Mouse (Mus musculus) 416B (cell line): Measurements from ENCODE around the gene Ube4a.
A peak's percentile ranks its signal among the peaks of the same experiment; 100 is the strongest.

Experiments used
- DNase-seq: peaks from one replicate; pipeline ENCODE4 v3.0.0; 2011; ENCODE audit warnings: low read depth

Gene Ube4a

DNA sequence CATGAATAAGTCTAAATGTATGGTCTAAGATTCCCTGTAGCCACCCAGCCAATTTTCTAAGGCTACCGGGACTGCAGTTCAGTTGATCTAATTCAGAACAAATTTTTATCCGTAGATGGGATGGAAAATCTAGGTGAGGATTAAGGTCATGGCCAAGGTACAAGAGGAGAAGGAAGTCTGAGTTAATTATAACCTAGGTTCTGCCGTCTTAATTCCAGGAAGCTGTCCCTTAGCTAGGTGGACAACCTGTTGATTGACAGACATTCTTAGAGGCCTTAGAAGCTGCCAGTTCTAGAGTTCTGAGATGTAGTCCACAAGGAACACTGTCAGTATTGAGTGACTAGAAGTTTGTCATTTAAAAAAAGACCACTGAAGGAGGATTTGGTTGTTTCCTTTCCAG lies 65.7 kb downstream of the Ube4a start:
- DNase-seq = no peak

DNA sequence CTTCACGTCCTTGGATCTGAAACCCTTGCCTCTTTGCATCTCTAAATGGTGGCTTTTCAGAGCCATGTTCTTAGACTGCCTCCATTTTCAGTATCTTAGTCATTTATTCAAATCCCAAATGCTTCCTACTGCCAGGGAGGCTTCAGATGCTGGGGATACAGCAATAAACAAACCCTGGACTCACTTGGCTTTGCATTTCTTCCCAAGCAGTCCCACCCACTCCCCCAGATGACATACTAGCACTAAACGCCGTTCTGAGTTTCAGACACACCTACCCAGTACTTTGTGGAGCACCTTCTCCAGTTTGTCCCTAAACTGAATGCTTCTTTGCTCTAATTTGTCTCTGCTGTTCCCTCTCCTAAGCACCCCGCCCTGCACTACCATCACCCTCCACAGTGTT lies 68.4 kb downstream of the Ube4a start:
- DNase-seq = no peak

DNA sequence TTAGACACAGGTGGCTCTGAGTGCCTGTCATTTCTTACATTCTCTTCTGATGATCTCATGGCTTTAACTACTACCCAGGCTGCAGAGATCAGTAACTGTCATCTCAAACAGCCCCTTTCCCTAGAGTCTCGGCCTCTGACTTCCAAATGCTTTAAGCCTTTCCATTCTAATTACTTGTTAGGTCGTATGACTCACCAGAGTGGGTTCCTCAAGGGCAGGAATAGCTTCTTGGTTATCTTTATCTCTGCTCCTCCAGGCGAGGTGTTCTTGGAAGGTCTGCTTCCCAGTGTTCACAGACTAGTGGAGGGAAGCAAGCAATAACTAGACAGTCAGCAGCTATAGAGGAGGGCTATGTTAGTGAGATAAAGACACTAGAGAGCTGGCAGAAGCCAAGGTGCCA lies 72.7 kb downstream of the Ube4a start:
- peak; percentile 30 for DNase-seq

GRCm38 (mm10) chr9:44891210-44891609 lies 74.2 kb downstream of the Ube4a start:
- no peak for DNase-seq

GRCm38 (mm10) chr9:44890122-44890521 lies 75.3 kb downstream of the Ube4a start:
- DNase-seq = no peak

DNA sequence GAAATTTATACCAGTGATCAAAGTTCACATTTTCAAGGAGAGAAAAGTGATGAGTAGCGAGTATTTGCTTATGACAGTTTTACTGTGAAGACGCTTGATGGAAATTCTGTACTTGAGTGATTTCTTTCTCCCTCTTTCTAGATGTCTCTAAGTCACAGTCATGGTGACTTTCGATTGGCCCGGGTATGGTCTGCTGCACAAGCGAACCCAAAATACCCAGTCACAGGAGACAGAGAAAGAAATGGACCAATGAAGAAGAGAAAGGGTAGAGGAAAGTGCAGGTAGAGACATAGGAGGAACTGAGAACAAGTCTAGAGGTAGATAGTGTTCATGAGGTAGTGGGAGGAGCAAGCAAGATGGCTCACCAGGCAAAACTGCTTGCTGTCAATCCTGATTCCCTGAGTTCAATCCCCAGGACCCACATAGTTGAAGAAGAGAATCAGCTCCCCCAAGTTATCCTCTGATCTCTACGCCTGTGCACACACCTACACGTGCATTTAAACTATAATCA lies 77.2 kb downstream of the Ube4a start:
- no peak for DNase-seq

DNA sequence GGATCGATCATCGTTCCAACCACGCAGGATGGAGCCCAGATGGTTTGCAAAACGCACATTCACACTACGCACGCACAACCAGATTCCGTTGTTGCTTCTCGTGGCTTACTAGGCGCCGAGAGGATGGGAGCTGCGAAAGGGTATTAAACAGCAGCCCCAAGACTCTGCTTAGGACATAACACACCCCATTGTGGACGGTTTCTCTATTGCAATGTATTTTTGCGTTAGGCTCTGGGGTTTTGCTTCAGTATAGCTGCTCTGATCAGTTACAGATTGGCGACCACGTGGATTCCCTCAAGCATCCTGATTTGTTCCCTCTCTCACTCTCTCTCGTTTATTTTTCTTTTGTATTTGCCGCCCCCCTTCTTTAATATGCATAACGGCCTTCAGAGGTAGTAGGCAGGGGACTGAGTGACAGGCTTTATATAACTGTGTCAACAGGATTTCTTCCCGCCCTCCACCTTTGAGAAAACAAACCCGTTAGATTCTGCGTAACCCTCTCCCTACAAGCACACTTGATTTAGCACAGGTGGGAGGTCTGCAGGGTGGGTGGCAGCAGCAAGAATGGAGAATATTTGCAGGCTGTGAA lies 82.3 kb downstream of the Ube4a start:
- DNase-seq = peak; percentile 79

DNA sequence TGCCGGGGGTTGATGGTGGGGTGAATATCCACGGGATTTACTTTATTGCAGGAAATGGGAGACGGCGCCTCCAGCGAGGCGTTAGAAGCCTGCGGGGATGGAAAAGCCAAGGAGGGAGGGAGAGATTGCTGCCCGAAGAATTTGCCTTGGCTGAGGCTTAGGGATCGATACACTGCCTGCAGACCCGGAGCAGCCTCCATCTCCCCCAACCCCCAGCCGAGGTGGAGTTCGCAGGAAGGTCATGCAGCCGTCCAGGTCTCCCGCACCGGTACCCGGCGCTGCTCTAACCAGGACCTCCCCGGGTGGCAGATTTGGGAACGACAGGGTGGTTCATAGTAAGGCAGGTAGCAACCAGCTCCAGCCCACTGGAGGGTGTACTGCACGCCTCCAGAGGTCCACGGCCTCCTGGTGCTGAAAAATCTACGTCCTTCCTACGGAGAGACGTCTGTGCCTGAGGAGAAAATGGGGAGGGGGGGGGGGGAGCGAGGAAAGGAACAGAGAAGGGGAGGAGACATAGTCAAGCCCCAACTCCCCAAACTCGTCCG lies 82.9 kb downstream of the Ube4a start:
- peak; percentile 78 for DNase-seq

GRCm38 (mm10) chr9:44881941-44882435 lies 83.4 kb downstream of the Ube4a start:
- DNase-seq = peak; percentile 87

DNA sequence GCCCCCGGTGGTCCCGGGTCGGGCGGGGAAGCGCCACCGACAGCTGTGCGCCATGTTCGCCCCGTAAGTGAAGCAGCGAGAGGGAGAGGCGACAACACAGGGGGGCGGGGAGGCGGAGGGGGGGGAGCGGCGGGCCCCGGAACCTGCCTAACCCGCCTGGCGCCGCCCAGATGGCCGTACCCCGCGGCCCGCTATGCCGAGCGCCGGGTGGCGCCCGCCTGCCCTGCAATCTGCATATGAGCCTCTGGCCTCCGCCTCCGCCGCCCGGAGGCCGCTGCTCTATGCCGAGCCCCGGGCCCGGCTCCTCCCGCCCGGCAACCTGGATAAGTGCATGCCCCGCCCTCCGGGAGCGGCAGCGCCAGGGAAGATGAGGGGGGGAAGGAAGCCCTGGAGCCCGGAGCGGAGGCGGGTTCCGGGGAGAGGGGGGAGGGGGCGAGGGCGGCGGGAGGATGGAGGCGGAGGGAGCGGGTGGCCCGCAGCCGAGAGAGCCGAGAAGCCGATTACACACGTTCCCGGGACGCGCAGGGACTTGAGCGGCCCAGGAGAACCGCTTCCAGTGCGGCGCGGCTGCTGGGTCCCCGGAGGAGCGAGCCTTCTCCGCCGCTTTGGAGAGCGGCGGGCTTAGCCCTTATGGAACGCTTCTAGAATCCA lies 84.1 kb downstream of the Ube4a start, which contains the start of gene Kmt2a:
Kmt2a (minus strand) TSS at position 76 of the 651 bp plus-strand sequence.
- DNase-seq = peak; percentile 96

GRCm38 (mm10) chr9:44880309-44881081 lies 84.9 kb downstream of the Ube4a start:
- DNase-seq = no peak

- peak; percentile 45 for DNase-seq
These were observed 85.6 kb downstream of the Ube4a start for GRCm38 (mm10) chr9:44879694-44880271.

DNA sequence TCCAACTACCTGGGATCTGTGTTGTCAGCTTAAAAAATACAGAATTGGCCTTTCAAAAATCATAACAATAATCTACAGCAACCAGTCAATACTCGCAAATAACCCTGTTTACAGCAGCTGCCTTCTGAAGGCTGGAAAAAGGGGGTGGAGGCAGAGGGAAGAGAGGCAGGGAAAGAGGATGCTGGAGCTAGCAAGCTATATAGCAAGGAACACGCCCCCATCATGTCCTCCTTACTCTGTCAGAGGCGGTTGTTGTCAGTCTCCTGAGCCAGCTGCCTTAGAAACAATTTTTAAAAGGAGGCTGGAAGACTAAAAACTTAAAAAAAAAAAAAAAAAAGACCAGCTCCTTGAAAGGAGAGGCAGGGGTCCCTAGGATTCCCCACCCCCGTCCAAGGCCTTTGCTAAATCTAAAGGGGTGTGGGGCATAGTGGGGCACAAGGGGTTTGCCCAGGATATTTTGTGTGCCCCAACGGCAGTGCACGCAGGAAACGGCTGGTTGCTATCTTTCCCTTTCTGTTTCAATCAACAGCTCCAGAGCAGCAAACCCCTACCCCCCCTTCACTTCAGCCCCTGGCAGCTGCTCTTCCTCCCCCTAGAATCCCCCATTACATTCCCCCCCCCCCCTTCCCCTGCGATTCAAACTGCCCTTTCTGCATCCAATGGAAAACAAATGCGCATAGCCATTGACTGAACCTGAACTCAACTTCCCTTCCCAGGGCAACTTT lies 86.5 kb downstream of the Ube4a start:
- peak; percentile 67 for DNase-seq

- no peak for DNase-seq
These were observed 87.7 kb downstream of the Ube4a start for GRCm38 (mm10) chr9:44877686-44878085.

GRCm38 (mm10) chr9:44875476-44875875 lies 89.9 kb downstream of the Ube4a start:
- no peak for DNase-seq

DNA sequence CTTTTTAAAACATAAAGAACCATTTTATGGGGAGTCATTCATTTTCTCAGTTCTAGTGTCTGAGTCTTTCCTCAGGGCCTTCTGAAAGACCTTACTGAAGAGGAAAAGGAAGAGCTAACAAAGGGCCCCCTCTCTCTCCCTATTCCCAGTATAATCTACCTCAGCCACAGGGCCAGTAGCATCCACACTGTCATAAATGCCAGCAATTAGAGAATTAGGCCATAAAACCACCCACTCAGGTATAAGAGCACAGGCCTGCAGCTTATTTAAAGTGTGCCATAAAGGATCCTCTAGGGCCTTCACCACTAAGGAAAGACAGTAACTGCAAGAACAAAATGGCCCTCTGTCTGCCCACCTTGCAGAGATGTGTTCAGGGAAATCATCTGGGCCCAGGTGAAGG lies 91.2 kb downstream of the Ube4a start:
- DNase-seq = no peak

DNA sequence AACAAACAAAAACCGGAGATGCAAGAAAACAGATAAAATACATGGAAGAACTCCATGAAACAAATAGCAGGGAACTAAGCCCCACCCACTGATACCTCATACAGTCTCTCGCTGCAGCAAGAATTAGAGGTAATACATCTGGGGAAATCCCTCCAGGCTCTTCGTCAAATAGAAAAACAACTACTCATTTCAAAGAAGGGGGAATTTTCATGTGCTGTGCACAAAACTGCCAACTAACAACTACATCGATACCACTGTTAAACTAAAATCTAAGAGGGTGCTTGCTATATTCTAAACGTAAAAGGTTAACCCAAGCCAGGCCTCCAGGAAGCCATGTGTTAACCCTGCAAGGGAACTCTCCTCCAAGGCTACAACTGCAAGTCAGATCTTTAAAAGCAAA lies 91.7 kb downstream of the Ube4a start:
- DNase-seq = no peak
